Mouse (Mus musculus) hindlimb bud, embryonic 11.5 days (tissue): ENCODE data around the gene Ramp1.

Source experiments
- DNase-seq: peaks from one replicate; pipeline ENCODE4 v3.0.0-alpha.2; 2012; ENCODE audit warnings: low read depth, low spot score; ENCODE audit errors: extremely low spot score

Ramp1 gene

DNA sequence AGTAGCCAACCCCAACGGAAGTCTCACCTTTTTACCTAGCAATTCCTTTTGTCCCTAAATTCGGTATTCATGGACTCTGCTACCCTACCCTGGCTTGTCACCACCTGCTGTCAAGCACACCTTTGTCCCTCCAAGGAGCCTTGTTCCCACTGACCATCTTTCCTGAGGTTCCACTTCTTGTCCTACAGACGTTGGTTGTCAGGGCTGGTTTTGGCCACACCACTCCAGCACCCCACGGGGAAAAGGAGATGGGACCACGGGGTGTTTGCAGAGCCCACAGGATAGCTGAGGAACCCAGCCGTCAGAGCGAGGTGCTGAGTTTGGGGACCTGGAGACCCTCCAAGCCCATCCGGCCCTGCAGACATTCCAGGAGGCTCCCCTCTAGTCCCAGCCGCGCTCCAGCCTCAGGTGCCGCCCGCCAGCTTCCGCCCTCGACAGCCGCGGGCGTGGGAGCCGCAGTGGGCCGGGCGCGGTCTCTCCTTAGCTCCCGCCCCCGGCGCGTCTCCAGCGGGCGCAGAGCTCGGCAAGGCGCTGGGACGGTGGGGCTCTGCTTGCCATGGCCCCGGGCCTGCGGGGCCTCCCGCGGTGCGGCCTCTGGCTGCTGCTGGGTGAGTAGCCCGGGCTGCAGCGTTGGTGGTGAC is at the start of gene Ramp1:
Gene Ramp1 (plus strand): TSS at position 290 of the 641 bp plus-strand sequence.
- no peak for DNase-seq

DNA sequence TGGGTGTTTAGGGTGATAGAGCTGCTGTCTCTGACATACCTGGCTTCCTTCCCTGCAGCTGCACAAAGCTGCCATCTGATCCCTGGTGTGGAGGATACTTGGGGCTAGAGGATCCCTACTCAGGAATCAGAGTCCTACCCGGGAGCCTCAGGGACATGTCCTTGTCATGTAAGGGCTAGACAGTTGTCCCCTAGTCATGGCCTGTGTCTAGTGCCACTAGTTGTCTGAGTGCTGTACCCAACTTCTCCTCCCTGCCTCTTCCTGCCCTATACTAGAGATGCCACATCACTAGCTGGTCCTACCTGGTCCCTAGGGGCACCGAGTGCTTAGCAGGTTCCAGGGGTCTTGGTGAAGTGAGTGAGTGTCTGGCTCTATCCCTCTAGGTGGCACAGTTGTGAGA is 42.6 kb upstream of the Ramp1 start:
- no peak for DNase-seq

DNA sequence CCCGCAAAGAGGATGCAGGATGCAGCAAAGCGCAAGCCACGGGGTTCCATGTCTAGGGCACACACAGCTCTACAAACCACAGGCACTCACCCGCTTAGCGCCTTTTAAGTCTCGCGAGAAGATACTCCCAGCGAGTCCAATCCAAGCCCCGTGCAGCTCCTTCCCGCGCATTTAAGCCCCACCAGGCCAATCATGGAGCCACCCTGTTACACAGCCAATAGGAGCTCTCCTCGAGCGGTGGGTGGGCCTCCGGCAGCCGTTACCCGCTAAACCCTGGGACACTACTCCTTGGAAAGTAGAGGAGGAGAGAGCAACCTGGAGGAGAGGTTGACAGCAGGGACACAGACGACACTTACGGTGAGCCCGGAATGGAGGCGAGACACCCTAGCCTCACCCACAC is 34.8 kb upstream of the Ramp1 start, which contains the start of gene Rbm44:
Gene Rbm44 (plus strand): TSS at position 277 of the 400 bp plus-strand sequence.
- DNase-seq = no peak

DNA sequence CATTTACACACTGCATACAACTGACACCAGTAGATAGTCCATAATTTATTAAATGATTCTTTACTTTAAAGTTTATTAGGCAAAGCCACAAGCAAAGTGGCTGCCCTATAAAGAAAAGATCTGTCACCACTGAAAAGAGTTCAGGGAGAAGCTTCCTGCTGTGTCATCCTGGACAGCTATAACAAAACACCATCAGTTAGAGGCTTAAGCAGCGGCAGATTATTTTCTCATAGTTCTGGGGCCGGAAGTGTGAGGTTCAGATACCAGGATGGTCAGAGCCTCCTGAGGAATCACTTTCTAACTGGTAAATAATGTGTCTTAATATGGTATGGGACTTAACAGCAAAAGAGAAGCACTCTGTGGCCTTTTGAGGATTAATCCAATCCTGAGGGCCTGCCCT is 28.1 kb upstream of the Ramp1 start:
- DNase-seq = no peak

DNA sequence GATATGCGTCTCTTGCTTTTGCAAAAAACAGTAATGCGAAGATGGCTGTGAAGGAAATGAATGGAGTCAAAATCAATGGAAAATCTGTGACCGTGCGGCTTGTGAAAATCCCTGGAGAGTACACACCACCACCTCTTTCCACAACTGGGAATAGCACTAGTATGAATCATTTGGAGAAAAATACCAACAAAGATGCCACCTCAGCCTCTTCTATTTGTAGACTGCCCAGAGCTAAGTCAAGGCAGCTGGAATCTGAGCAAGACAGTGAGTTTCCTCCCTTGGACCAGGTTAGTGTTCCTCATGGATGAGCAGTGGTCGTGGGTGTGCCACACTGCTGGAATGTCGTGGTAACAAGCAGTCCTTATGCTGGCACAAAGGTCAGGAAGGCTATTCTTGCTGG is 12.8 kb upstream of the Ramp1 start:
- DNase-seq = no peak

- no peak for DNase-seq
Observed at GRCm38 (mm10) chr1:91169157-91169556, 10.5 kb upstream of the Ramp1 start.

GRCm38 (mm10) chr1:91174796-91175195 is 4.8 kb upstream of the Ramp1 start:
- no peak for DNase-seq

DNA sequence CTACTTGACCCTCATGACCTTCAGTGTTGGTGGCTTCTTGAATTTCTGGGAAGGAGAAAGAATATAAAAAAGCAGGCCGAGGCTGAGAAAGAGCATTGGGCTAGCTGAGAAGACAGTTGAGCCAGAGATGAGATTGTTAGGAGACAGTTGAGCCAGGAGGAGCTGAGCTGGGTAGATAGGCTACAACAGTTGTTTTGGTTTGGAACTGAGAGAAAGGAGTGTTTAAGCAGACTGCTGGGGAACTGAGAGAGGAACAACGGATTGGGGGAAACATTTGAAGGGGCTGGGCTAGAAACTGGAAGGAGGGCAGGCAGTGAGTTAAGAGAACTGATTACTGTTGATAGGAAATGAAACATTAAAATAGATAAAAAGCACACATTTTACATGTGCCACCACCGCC is 3.6 kb upstream of the Ramp1 start:
- no peak for DNase-seq

GRCm38 (mm10) chr1:91176871-91177270 is 2.8 kb upstream of the Ramp1 start:
- DNase-seq = no peak

DNA sequence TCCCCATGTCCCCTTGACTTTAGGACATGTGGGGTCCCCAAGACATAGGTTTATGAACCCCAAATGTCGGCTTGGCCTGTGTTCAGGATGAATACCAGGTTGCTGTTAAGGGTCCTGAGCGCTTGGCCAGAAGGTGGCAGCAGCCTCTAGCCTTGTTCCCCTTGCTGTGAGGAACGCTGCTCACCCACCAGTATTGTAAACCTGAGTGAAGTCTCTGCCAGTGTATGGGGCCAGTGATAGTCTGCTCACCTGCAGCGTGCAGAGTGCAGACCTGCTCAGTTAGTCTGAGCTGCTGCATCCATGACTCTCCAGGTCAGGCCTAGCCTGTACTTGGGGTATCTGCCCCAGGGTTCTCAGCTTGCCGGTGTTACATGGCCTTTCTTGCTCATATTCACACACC is 536 bp upstream of the Ramp1 start:
- DNase-seq = no peak

DNA sequence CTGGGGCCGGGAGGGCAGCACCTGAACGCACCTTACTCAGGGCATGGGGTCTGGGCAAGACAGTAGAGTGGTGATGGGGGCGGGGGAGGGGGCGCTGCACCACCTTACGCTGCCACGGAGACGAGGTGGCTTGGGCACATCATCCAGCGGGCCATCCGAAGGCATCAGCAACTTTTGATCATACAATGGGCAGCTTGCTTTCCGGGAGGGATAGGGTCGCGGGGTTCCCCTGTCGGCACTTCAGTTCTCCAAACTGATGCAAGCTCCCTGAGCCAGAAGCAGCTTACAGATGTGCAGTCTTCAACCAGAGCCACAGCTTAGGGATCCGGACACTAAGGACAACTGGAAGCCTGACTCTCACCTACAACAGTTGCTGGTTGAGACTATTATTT is 548 bp downstream of the Ramp1 start:
- no peak for DNase-seq

DNA sequence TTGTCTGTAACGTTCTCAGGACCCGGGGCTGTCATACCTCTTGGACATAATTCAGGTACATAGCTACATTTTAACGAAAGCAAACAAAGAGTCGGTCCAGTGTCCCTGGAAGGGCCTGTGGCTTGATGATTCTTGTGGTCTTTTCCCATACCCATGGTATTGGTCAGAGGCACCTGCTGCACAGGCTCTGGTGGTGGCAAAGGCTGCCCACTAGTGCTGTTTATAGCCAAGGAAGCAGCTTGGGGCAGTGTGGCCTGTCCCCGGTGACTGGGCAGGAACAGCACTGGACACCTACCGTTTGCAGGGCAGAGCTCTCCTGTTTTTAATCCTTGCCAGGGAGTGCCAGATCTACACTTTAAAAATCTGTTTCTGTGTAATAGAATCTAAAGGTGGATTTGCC is 1.1 kb downstream of the Ramp1 start:
- DNase-seq = no peak

DNA sequence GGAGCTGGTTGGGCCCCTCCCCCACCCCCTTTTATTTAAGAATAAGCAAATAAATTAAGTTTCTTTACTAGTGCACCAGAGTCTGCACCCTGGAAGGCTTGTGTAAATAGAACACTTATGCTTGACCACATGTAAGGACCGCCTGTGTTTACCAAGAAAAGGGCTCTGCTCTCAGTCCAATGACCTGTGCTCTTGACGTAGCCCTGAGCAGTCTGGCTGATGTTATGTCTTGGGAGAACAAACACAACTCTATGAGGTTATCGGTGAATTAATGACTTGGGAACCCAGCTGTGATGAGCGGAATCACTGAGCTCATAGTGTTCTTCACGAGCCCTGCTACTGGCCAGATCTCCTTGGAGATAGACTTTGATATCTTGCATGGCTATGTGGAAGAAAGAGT is 1.6 kb downstream of the Ramp1 start:
- no peak for DNase-seq

DNA sequence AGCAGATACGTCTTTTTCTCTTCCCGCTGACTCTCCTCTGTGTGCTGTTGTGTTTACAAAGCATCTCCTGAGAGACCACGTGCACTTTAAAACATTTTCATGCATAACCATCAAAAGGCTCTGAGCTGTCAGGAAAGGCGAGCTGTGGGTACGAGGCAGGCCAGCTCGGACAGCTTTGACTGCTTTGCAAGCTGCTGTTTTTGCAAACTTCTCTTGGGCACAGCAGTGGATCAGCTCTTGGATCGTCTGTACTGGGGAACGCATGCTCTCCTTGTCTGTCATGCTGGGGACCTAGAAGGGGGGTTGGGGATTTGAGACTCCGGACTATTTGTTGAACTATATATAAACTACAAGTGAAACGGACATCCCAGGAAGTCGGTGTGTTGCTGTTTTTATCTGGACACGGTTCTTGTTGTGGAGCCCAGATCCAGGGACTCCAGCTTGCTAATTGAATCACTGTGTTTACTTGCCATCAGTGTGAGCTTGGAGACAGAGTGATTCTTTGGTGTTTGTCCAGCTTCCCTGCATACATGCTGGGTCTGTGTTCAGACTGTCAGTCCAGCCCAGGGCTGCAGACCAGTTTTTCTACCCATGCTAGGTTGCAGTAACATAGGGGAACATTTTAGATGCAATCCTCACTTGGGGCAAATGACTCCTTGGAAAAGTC is 2.3 kb downstream of the Ramp1 start:
- DNase-seq = no peak

GRCm38 (mm10) chr1:91183305-91183704 is 3.7 kb downstream of the Ramp1 start:
- DNase-seq = no peak

DNA sequence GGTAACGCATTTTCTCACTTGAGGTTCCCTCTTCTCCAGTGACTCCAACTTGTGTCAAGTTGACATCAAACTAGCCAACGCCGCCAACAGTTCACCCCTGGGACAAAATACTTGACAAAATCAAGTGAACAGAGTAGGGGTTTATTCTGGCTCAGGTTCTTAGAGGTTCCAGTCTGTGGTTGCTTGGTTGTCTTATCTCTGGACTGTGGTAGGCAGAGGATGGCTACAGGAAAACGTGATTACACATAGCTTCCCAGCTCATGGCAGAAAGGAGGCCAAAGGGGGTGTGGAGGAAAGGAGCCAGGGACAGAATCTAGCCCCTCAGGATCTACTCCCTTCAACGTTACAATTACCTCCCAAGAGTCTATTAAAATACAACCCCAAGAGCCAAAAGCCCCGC is 7.1 kb downstream of the Ramp1 start:
- no peak for DNase-seq

DNA sequence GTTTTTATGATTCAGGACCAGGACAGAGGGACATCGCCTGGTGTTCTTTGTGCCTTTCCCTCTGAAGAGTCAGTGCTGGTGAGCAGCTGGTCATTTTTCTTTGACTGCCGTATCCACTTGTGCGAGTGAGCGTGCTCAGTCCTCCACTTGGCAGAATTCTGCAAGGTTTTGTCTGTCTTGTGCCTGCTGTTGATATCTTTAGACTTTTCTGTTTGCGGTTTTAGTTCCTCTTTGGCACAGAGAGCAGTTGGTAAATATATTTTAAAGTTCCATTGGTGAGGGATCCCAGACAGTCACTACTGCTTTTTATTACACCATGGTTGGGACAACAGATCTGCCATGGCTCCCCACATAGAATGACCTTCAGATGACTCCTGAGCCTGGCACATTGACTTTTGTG is 7.7 kb downstream of the Ramp1 start:
- DNase-seq = no peak

DNA sequence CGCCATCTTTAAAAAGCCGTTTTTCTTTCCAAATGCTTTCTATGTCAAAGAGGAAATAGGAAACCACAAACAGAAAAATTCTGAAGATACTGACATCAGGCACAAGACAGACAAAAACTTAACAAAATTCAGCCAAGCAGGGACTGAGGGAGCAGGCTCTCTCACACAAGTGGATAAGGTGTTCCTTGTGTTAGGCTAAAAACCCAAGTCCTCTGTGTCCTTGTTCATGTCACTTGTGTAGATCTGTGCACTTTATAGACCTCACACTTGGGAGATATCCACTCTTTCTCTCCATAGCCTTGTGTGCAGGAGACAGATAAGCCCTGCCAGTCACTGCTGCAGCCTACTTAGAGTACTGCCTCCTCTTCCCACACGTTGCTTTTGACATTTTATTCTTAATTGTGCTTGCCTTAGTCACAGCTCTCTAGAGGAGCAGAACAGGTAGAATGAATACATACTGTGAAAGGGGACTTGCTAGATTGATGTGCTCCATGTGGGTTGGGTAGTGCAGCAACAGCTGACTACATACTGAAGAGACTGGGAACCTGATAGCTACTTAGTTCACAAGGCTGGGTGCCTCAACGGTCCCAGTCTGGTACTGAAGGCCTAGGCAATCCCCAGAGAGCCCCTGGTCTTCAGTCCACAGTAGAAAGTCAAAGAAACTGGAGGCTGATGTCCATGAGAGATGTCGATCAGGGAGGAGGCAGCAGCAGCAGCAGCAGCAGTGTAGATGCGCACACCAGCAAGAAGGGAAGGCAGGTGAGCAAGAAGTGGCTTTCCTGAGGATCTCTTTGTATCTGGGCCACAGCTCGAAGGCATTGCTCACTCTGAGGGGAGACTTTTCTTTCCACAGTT is 8.4 kb downstream of the Ramp1 start:
- no peak for DNase-seq

GRCm38 (mm10) chr1:91188851-91189460 is 9.3 kb downstream of the Ramp1 start:
- DNase-seq = no peak

- DNase-seq = no peak
Observed at GRCm38 (mm10) chr1:91192184-91192583, 12.6 kb downstream of the Ramp1 start.

- DNase-seq = no peak
Observed at GRCm38 (mm10) chr1:91193242-91193641, 13.6 kb downstream of the Ramp1 start.

DNA sequence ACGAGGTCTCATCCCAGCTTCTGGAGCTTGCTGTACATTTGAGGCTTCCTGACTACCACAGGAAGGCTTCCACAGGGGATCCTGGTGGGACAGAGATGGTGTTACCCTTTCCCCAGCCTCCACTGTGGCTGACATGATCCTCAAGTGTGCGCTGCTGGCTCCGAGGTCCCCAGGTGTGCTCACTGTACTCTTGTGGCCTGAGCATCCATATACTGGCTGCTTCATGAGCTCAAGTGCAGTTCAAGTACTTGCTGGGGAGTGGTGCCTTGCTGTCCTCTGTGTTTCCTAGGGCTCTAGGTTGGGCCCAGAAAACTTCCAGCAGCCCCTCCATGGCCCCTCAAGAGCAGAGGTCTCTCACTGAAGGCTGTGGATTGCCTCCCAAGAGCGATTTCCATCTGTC is 14.1 kb downstream of the Ramp1 start:
- DNase-seq = no peak
